Mouse (Mus musculus): ENCODE data around the gene Olfr299. TPM values are rescaled to one million over a fixed set of nuclear protein-coding genes. Genes with fewer than 3 reads are reported as not detected.

The Olfr299 gene
- total RNA-seq (2014; rRNA removed; ENCODE audit: low replicate concordance) (not detected in 2 replicates), polyA plus RNA-seq (2015; fragmentation: Nextera tagmentation; extraction: Ambion mirVana) (not detected in 2 replicates)

DNA sequence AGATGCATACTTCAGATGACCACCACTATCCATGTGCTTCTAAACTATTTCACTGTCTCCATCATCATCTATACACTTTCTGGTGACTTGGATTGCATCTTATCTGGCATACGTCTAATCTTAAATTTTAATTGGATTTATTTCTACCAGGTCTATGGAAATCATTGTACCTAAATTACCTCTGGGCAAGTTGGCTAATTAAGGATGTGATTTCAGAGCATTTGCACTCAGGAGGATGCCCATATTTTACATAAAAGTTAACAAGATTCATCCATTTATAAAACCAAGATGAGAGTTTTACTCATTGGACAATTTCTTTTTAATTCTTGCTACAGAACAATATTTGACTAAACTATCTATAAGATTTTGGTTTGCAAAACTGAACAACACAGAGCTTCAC is at the start of gene Olfr299:
Olfr299 (plus strand) TSS at position 301 of the 400 bp plus-strand sequence.
- no peaks in the 10 kb centered on the region for H3K9me3 ChIP-seq (replicated peaks; ENCODE audit: control insufficient read depth, low read length)
- no peak for DNase-seq (ENCODE audit: low spot score)
- no peaks in the 10 kb centered on the region for H3K27me3 ChIP-seq (ENCODE audit: control insufficient read depth, insufficient read depth, low read length)
- WGBS = 70% methylated on average over 1 of the region's 1 CpGs
- no peak for TF ChIP-seq EP300 (IDR thresholded peaks at IDR 0.05; ENCODE audit: low read depth)
- TF ChIP-seq CTCF (IDR thresholded peaks at IDR 0.05; ENCODE audit: low read depth) = no peak
- H3K4me2 ChIP-seq (ENCODE audit: low read depth, low read length) = no peak within 1 kb of the TSS
- H3K27ac ChIP-seq (ENCODE audit: low read depth) = no peak within 1 kb of the TSS
- H3K36me3 ChIP-seq (replicated peaks; ENCODE audit: control insufficient read depth, insufficient read depth, low read length) = no peaks in the 10 kb centered on the region
- no peak within 1 kb of the TSS for H3K9ac ChIP-seq (replicated peaks; ENCODE audit: low read depth, low read length)
- no peaks in the 10 kb centered on the region for H3K4me1 ChIP-seq (ENCODE audit: control insufficient read depth, insufficient read depth)
- ATAC-seq (ENCODE audit: insufficient read depth, low read depth) = no peak
- H3K4me3 ChIP-seq (ENCODE audit: low read depth, low read length) = no peak within 1 kb of the TSS

DNA sequence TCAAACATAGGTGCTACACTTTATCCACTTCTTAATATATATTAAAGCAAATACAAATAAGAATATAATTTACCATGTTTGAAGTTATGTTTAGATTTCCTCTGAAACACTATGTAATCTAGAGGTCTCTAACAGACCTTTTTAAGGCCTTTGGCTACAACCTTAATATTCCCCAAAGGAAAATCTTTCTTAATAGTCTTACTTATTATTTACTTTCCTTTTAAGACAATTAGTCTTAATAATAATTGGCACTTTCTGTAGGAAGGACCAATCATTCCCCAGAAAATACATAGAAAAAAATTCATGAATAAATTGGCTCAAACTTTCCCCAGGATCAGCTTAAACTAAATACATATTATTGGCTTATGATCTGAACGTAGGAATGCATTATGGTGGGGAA is 32.7 kb downstream of the Olfr299 start, which contains the start of gene Olfr298:
Olfr298 (minus strand) TSS at position 101 of the 400 bp plus-strand sequence.
- TF ChIP-seq CTCF (IDR thresholded peaks at IDR 0.05; ENCODE audit: low read depth) (no peak), EP300 (IDR thresholded peaks at IDR 0.05; ENCODE audit: low read depth) (no peak)
- Histone ChIP-seq H3K4me2 (ENCODE audit: low read depth, low read length) (no peak within 1 kb of the TSS), H3K27me3 (ENCODE audit: control insufficient read depth, insufficient read depth, low read length) (no peaks in the 10 kb centered on the region), H3K4me3 (ENCODE audit: low read depth, low read length) (no peak within 1 kb of the TSS), H3K9ac (replicated peaks; ENCODE audit: low read depth, low read length) (no peak within 1 kb of the TSS), H3K4me1 (ENCODE audit: control insufficient read depth, insufficient read depth) (no peaks in the 10 kb centered on the region), H3K9me3 (replicated peaks; ENCODE audit: control insufficient read depth, low read length) (no peaks in the 10 kb centered on the region; the same call in 1 of the 2 replicates), H3K36me3 (replicated peaks; ENCODE audit: control insufficient read depth, insufficient read depth, low read length) (no peaks in the 10 kb centered on the region), H3K27ac (ENCODE audit: low read depth) (no peak within 1 kb of the TSS)
- ATAC-seq (ENCODE audit: insufficient read depth, low read depth) (no peak), DNase-seq (ENCODE audit: low spot score) (no peak)
- 65% methylated on average over 1 of the region's 1 CpGs for WGBS

Other genes with a start within 250 kb of the Olfr299 start
- gene Vmn2r76, start 213.6 kb upstream of the Olfr299 start, total RNA-seq (2014; rRNA removed; ENCODE audit: low replicate concordance) = not detected in 2 replicates
- not detected in 2 replicates for gene Vmn2r76, start 213.6 kb upstream of the Olfr299 start, polyA plus RNA-seq (2015; fragmentation: Nextera tagmentation; extraction: Ambion mirVana)
- not detected in 2 replicates for gene Olfr310, start 182.7 kb upstream of the Olfr299 start, total RNA-seq (2014; rRNA removed; ENCODE audit: low replicate concordance)
- not detected in 2 replicates for gene Olfr310, start 182.7 kb upstream of the Olfr299 start, polyA plus RNA-seq (2015; fragmentation: Nextera tagmentation; extraction: Ambion mirVana)
- gene Olfr309, start 146.2 kb upstream of the Olfr299 start, total RNA-seq (2014; rRNA removed; ENCODE audit: low replicate concordance) = not detected in 2 replicates
- gene Olfr309, start 146.2 kb upstream of the Olfr299 start, polyA plus RNA-seq (2015; fragmentation: Nextera tagmentation; extraction: Ambion mirVana) = not detected in 2 replicates
- gene Olfr308, start 134.3 kb upstream of the Olfr299 start, total RNA-seq (2014; rRNA removed; ENCODE audit: low replicate concordance) = not detected in 2 replicates
- gene Olfr308, start 134.3 kb upstream of the Olfr299 start, polyA plus RNA-seq (2015; fragmentation: Nextera tagmentation; extraction: Ambion mirVana) = not detected in 2 replicates
- gene Olfr307, start 122.3 kb upstream of the Olfr299 start, total RNA-seq (2014; rRNA removed; ENCODE audit: low replicate concordance) = not detected in 2 replicates
- gene Olfr307, start 122.3 kb upstream of the Olfr299 start, polyA plus RNA-seq (2015; fragmentation: Nextera tagmentation; extraction: Ambion mirVana) = not detected in 2 replicates
- gene Olfr305, start 93.0 kb upstream of the Olfr299 start, total RNA-seq (2014; rRNA removed; ENCODE audit: low replicate concordance) = not detected in 2 replicates
- gene Olfr305, start 93.0 kb upstream of the Olfr299 start, polyA plus RNA-seq (2015; fragmentation: Nextera tagmentation; extraction: Ambion mirVana) = not detected in 2 replicates
- gene Olfr304, start 73.3 kb upstream of the Olfr299 start, total RNA-seq (2014; rRNA removed; ENCODE audit: low replicate concordance) = not detected in 2 replicates
- gene Olfr304, start 73.3 kb upstream of the Olfr299 start, polyA plus RNA-seq (2015; fragmentation: Nextera tagmentation; extraction: Ambion mirVana) = not detected in 2 replicates
- not detected in 2 replicates for gene Olfr303, start 62.1 kb upstream of the Olfr299 start, total RNA-seq (2014; rRNA removed; ENCODE audit: low replicate concordance)
- not detected in 2 replicates for gene Olfr303, start 62.1 kb upstream of the Olfr299 start, polyA plus RNA-seq (2015; fragmentation: Nextera tagmentation; extraction: Ambion mirVana)
- not detected in 2 replicates for gene Olfr301, start 56.1 kb upstream of the Olfr299 start, total RNA-seq (2014; rRNA removed; ENCODE audit: low replicate concordance)
- gene Olfr301, start 56.1 kb upstream of the Olfr299 start, polyA plus RNA-seq (2015; fragmentation: Nextera tagmentation; extraction: Ambion mirVana) = not detected in 2 replicates
- not detected in 2 replicates for gene Olfr298, start 32.6 kb downstream of the Olfr299 start, total RNA-seq (2014; rRNA removed; ENCODE audit: low replicate concordance)
- not detected in 2 replicates for gene Olfr298, start 32.6 kb downstream of the Olfr299 start, polyA plus RNA-seq (2015; fragmentation: Nextera tagmentation; extraction: Ambion mirVana)
- gene Olfr297, start 60.0 kb downstream of the Olfr299 start, total RNA-seq (2014; rRNA removed; ENCODE audit: low replicate concordance) = not detected in 2 replicates
- gene Olfr297, start 60.0 kb downstream of the Olfr299 start, polyA plus RNA-seq (2015; fragmentation: Nextera tagmentation; extraction: Ambion mirVana) = not detected in 2 replicates
- gene Olfr295, start 123.9 kb downstream of the Olfr299 start, total RNA-seq (2014; rRNA removed; ENCODE audit: low replicate concordance) = not detected in 2 replicates
- gene Olfr295, start 123.9 kb downstream of the Olfr299 start, polyA plus RNA-seq (2015; fragmentation: Nextera tagmentation; extraction: Ambion mirVana) = not detected in 2 replicates
- not detected in 2 replicates for gene Olfr294, start 156.7 kb downstream of the Olfr299 start, total RNA-seq (2014; rRNA removed; ENCODE audit: low replicate concordance)
- not detected in 2 replicates for gene Olfr294, start 156.7 kb downstream of the Olfr299 start, polyA plus RNA-seq (2015; fragmentation: Nextera tagmentation; extraction: Ambion mirVana)
- gene Olfr293, start 189.1 kb downstream of the Olfr299 start, total RNA-seq (2014; rRNA removed; ENCODE audit: low replicate concordance) = not detected in 2 replicates
- gene Olfr293, start 189.1 kb downstream of the Olfr299 start, polyA plus RNA-seq (2015; fragmentation: Nextera tagmentation; extraction: Ambion mirVana) = not detected in 2 replicates
- not detected in 2 replicates for gene Olfr292, start 228.4 kb downstream of the Olfr299 start, total RNA-seq (2014; rRNA removed; ENCODE audit: low replicate concordance)
- not detected in 2 replicates for gene Olfr292, start 228.4 kb downstream of the Olfr299 start, polyA plus RNA-seq (2015; fragmentation: Nextera tagmentation; extraction: Ambion mirVana)